Mouse (Mus musculus) kidney, postnatal 4 days (tissue): Measurements from ENCODE around the gene Pecam1.
A peak's percentile ranks its signal among the peaks of the same experiment; 100 is the strongest.
"Not testable (repeated sequence)": the region's sequence is repeated elsewhere in the genome, so short reads cannot be mapped to it uniquely, and the experiment has no call there.

Experiments used
- DNase-seq, 2 experiments: peaks; one replicate each; pipeline ENCODE4 v3.0.0; 2021; ENCODE audit warnings: mixed read lengths in 2 of 2

Pecam1 gene

GRCm38 (mm10) chr11:106665328-106665727 is 85.1 kb downstream of the Pecam1 start:
- DNase-seq, result peak in 1 of 2 experiments; percentile 47

GRCm38 (mm10) chr11:106664691-106665090 is 85.7 kb downstream of the Pecam1 start:
- DNase-seq, result no peak

GRCm38 (mm10) chr11:106663838-106664237 is 86.6 kb downstream of the Pecam1 start:
- peak in 1 of 2 experiments; percentile 29 for DNase-seq

GRCm38 (mm10) chr11:106662634-106663407 is 87.6 kb downstream of the Pecam1 start:
- DNase-seq, result no peak

GRCm38 (mm10) chr11:106660453-106661081 is 89.9 kb downstream of the Pecam1 start:
- DNase-seq, result peak; percentile 39 to 58

GRCm38 (mm10) chr11:106659598-106660295 is 90.7 kb downstream of the Pecam1 start:
- DNase-seq, result peak; percentile 37 to 62

GRCm38 (mm10) chr11:106658051-106658880 is 92.2 kb downstream of the Pecam1 start:
- DNase-seq, result peak; percentile 79 to 87

- DNase-seq, result not testable (repeated sequence)
Observed at GRCm38 (mm10) chr11:106656896-106657498, 93.4 kb downstream of the Pecam1 start.

GRCm38 (mm10) chr11:106648347-106648746 is 102.1 kb downstream of the Pecam1 start:
- DNase-seq, result peak; percentile 81 to 84

GRCm38 (mm10) chr11:106642966-106643637 is 107.3 kb downstream of the Pecam1 start:
- no peak for DNase-seq

- DNase-seq, result no peak
Observed at GRCm38 (mm10) chr11:106641580-106641979, 108.8 kb downstream of the Pecam1 start.

GRCm38 (mm10) chr11:106640059-106640458 is 110.4 kb downstream of the Pecam1 start:
- DNase-seq, result peak; percentile 31 to 49

GRCm38 (mm10) chr11:106639356-106639692 is 111.1 kb downstream of the Pecam1 start:
- peak in 1 of 2 experiments; percentile 27 for DNase-seq

GRCm38 (mm10) chr11:106638551-106639355 is 111.7 kb downstream of the Pecam1 start:
- DNase-seq, result no peak

GRCm38 (mm10) chr11:106637754-106638153 is 112.7 kb downstream of the Pecam1 start:
- no peak for DNase-seq

- DNase-seq, result no peak
Observed at GRCm38 (mm10) chr11:106635946-106636345, 114.5 kb downstream of the Pecam1 start.

- DNase-seq, result not testable (repeated sequence)
Observed at GRCm38 (mm10) chr11:106634175-106634574, 116.3 kb downstream of the Pecam1 start.

- DNase-seq, result no peak
Observed at GRCm38 (mm10) chr11:106633456-106633855, 117.0 kb downstream of the Pecam1 start.

- DNase-seq, result peak; percentile 82 to 84
Observed at GRCm38 (mm10) chr11:106627692-106628091, 122.7 kb downstream of the Pecam1 start.

- DNase-seq, result no peak
Observed at GRCm38 (mm10) chr11:106625577-106625976, 124.9 kb downstream of the Pecam1 start.

GRCm38 (mm10) chr11:106623629-106624028 is 126.8 kb downstream of the Pecam1 start:
- DNase-seq, result no peak
